Mouse (Mus musculus) 3T3-L1 (cell line): ENCODE measurements around the gene Prkcg.
"Not testable (repeated sequence)": the region's sequence is repeated elsewhere in the genome, so short reads cannot be mapped to it uniquely, and the experiment has no call there.

Source experiments
- DNase-seq: peaks from one replicate; pipeline ENCODE4 v3.0.0-alpha.2; 2015; ENCODE audit warnings: low read depth, low spot score

The Prkcg gene

GRCm38 (mm10) chr7:3288976-3289970, at the start of gene Prkcg, which contains the start of gene Myadm:
Prkcg (plus strand) TSS chr7:3289179.
Myadm (plus strand) TSS chr7:3289080.
- DNase-seq = peak; percentile 76

DNA sequence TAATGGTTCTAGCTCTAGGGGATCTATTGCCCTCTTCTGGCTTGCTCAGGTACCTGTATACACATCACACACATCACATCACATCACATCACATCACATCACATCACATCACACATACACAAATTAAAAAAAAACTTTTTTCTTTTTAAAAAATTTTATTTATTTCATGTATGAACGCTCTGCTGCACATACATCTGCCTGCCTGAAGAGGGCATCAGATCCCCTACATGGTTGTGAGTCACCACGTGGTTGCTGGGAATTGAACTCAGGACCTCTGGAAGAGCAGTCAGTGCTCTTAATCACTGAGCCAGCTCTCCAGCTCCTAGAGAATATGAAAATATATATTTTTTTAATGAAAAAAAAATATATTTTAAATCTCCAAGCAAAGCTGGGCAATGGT, 49.8 kb upstream of the Prkcg start:
- no peak for DNase-seq

DNA sequence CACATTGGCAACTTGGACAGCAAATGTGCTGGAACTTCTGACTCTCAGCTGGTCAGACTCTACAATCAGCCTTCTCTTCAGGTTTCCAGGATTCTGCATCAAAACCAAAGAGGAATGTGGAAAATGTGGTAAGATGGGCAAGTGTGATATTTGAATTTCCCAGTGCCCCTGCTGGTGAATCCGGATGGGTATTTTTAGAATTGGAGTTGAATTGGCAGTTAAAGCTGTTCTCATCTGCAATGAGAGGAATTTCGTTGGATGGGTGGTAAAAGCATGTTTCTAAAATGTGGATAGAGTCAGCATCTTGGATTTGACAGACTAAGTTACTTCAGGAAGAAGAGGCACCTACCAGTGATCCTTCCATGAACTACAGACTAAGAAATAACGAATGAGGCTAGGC, 28.3 kb upstream of the Prkcg start:
- DNase-seq = no peak

DNA sequence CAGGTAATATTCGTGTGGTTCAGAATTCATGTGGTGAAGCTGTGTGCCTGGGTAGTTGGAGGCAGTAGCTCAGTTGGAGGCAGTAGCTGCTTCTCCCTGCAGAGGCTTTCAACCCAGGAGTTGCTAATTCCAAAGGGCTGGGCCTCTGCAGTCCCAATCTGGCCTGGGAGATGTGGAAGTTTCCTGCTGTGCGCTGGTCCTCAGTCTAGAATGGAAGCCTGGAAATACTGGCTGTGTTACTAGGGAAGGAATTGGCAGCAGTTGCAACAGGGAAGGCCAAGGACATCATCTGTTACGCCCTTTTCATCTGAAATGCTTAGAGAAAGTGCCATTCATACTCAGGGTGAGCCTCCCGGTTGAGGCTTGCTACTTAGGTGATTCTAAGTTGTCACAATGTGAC, 27.5 kb upstream of the Prkcg start:
- DNase-seq = no peak

- peak; percentile 38 for DNase-seq
Measured at GRCm38 (mm10) chr7:3262789-3263188, 26.2 kb upstream of the Prkcg start.

GRCm38 (mm10) chr7:3264390-3265022, 24.5 kb upstream of the Prkcg start:
- no peak for DNase-seq

GRCm38 (mm10) chr7:3265311-3265710, 23.7 kb upstream of the Prkcg start:
- peak; percentile 69 for DNase-seq

GRCm38 (mm10) chr7:3267261-3267660, 21.7 kb upstream of the Prkcg start:
- DNase-seq = no peak

DNA sequence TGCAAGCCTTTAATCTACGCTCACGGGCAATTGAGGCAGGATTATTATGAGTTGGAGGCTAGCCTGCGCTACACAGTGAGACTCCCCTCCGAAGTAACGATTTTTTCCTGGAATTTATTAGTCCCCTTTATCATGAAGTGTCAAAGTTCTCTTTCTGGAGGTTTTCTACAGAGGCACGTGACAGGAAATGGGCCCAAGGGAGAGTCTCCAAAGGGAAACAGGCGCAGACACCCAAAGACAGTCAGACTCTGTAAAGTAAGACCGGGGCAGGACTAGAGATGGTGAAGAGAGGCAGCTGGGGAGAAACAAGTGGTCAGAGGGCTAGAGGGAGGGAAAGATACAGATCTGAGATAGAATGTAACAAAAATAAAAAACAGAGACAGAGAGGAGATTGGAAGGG, 21.1 kb upstream of the Prkcg start:
- DNase-seq = no peak

GRCm38 (mm10) chr7:3268291-3268690, 20.7 kb upstream of the Prkcg start:
- DNase-seq = peak; percentile 25

DNA sequence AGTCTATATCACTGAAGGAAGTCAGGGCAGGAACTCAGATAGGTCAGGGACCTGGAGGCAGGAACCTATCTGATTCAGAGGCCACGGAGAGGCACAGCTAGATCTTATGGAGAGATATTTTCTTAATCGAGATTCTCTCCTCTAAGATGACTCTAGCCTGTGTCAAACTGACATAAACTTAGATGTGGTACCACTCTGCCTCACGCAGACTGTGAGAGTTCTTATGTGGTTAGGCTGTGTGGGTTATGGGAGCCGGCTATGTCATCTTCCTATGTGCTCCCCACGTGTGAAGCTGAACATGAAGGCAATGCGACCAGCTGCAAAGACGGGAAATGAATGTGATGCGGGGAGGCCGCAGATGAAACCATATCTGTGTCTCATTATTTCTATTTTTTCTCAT, 16.8 kb upstream of the Prkcg start:
- no peak for DNase-seq

DNA sequence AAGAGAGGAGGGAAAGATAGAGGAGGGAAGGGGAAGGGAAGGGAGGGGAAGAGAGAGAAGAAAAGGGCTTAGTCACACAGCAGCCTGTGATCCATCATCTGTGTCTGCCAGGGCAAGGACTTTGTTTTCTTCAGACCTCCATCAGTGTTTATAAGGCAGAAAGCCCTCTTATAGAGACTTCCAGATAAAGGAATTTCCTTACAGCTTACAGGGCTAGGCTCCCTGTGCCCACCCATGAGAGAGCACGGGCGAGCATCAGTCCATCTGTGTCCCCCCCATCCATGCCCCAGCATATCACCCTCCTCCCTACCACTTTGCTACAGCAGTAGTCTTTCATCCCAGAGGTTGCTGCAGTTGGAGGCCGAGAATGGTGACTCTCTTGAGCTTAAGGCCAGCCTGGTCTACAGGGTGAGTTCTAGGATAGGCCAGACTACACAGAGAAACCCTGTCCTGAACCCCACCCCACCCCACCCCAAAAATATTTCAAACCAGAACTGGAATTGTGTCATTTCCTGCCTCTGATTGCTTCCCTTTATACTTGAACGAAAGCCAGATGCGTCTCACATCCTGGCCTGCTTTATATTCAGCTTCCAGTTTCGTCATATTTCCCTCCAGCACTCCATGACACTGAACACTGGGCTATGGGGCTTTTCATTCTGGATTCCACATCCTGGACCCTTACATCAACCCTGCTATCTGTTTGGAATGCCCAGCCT, 13.4 kb upstream of the Prkcg start:
- peak; percentile 86 for DNase-seq

DNA sequence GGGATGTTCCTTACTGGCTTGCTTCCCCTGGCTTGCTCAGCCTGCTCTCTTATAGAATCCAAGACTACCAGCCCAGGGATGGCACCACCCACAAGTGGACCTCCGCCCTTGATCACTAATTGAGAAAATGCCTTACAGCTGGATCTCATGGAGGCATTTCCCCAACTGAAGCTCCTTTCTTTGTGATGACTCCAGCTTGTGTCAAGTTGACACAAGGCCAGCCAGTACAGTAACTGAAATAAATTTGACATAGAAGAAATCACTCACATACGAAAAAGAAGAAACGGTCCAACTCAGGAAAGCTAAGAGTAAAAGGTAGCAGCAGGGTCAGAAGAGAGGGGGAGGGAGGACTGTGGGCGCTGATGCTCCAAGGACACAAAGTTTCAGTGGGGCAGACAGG, 12.2 kb upstream of the Prkcg start:
- DNase-seq = not testable (repeated sequence)

- no peak for DNase-seq
Measured at GRCm38 (mm10) chr7:3280080-3280653, 8.8 kb upstream of the Prkcg start.

DNA sequence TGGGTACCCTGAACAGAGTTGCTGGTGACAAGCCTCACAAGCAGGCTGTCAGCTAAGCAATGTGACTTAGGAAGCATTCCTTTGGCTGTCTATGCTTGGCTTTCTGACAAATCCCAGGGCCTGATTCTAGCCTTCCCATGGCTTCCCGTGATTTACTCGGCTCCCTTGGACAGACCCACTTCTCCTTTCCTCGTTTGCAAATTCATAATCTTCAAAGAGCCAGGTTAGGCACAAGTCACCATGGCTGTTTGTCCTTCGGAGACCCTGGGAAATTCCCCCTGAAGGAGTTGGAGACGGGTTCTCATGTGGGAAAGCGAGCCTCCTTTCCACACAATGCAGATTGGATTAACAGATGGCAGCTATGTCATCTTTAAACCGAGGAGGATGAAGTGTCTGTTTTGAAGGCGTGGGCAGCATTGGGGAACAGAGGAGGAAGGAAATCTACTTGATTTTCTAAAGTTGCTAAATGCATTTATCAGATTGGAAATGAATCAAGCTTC, 8.3 kb upstream of the Prkcg start:
- DNase-seq = no peak

DNA sequence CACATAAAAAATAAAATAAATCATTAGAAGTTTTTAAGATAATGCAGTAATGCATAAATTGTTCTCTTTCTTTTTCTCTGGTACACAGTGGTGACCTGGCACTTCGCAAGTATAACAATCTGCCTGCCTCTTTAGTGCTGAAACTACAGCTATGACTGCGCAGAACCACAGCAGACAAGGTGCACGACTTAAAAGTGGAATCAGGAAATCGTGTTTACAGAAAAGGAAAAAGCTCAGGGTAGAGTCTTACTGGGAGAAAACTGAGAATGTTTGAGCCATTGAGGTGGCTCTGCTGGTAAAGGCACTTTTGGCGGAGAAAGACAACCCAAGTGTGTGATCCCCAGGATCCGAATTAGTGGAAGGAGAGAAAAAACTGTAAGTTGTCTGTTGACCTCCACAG, 7.2 kb upstream of the Prkcg start:
- DNase-seq = no peak

DNA sequence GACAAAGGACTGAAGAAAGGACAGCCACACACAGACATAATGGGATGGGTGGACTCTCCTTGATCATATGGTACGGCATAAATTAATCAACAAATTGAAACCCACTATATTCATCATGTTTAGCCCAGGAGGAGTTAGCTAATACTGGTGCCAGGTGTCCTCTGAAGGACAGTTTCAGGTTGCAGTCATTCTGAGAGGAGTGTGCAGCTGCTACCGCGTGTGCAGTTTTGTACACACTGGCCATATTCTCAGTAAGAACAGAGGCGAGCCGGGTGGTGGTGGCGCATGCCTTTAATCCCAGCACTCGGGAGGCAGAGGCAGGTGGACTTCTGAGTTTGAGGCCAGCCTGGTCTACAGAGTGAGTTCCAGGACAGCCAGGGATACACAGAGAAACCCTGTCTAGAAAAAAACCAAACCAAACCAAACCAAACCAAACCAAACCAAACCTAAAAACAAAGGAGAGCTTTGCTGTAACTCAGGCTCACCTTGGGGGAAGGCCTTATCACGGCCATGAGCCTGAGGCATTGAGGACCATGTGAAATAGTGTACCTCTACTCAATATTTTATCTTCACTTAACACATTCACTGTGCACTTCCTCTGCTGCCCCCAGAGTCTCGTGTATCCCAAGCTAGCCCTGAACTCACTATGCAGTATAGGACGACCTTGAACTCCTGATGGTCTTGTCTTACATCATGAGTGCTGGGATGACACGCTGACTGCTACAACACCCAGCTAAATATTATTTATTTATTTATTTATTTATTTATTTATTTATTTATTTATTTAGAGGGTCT, 5.7 kb upstream of the Prkcg start:
- DNase-seq = no peak

DNA sequence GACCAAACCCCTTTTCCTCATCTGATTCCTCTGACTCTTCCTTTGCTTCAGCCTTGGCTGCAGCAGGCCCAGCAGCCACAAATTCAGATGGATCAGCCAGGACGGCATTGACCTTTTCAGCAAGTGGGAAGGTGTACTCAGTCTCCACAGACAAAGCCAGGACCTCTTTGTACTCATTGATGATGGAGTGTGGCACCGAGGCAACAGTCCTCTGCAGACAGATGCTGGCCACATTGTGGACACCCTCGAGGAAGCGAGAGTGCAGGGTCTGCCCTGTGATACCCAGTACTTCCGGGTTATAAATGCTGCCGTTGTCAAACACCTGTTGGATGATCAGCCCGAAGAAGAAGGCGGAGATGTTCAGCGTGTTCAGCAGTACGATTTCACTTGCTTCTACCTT, 4.4 kb upstream of the Prkcg start:
- no peak for DNase-seq

GRCm38 (mm10) chr7:3286036-3286435, 2.9 kb upstream of the Prkcg start:
- DNase-seq = no peak

DNA sequence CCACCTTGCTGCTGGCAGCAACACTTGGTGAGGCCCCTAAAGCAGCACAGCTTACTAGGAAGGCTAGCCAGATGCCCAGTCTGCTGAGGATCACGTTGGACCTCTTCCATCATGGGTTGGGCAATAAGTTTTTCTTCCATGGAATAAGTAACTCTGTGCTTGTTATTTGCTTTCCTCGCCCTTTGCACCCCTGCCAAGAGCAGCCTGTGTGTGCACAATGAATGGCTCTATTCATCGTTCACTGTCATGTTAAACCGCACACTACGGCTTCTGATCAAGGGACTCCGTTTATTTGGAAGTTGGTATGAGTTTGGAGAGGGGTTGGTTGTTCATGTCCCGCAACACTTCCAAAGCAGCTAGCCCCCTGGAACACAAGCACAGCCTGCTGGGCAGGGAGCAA, 1.8 kb upstream of the Prkcg start:
- DNase-seq = peak; percentile 53
